Mouse (Mus musculus) adrenal gland, adult 8-10 months (tissue): ENCODE results near the gene Rgs9. TPM values are rescaled to one million over a fixed set of nuclear protein-coding genes. Genes with fewer than 3 reads are reported as not detected.
"Not testable (repeated sequence)": the region's sequence is repeated elsewhere in the genome, so short reads cannot be mapped to it uniquely, and the experiment has no call there.

Experiments used
- DNase-seq: peaks from one replicate; pipeline ENCODE4 v3.0.0; 2022
- total RNA-seq, 4 experiments: library from RNA; stranded (reverse); gene quantifications; 2 replicates each; pipeline ENCODE4 v1.2.4; 2022

Gene Rgs9
- total RNA-seq, 4 experiments from 2014 or later = 4.9 to 9.8 (median 7.4) TPM

GRCm38 (mm10) chr11:109305680-109306079 lies 7.8 kb upstream of the Rgs9 start:
- no peak for DNase-seq

- DNase-seq = peak; percentile 31
These were observed 4.4 kb upstream of the Rgs9 start for GRCm38 (mm10) chr11:109302338-109302737.

GRCm38 (mm10) chr11:109297031-109297430 lies 898 bp downstream of the Rgs9 start:
- no peak for DNase-seq

- no peak for DNase-seq
These were observed 5.9 kb downstream of the Rgs9 start for GRCm38 (mm10) chr11:109292056-109292455.

- not testable (repeated sequence) for DNase-seq
These were observed 8.6 kb downstream of the Rgs9 start for GRCm38 (mm10) chr11:109289378-109289777.

GRCm38 (mm10) chr11:109284811-109285210 lies 13.1 kb downstream of the Rgs9 start:
- DNase-seq = no peak

- DNase-seq = no peak
These were observed 19.7 kb downstream of the Rgs9 start for GRCm38 (mm10) chr11:109278186-109278585.

GRCm38 (mm10) chr11:109271399-109271798 lies 26.5 kb downstream of the Rgs9 start:
- DNase-seq = no peak

GRCm38 (mm10) chr11:109270366-109270765 lies 27.6 kb downstream of the Rgs9 start:
- no peak for DNase-seq

- no peak for DNase-seq
These were observed 28.1 kb downstream of the Rgs9 start for GRCm38 (mm10) chr11:109269662-109270341.

- DNase-seq = no peak
These were observed 28.7 kb downstream of the Rgs9 start for GRCm38 (mm10) chr11:109269283-109269661.

- no peak for DNase-seq
These were observed 31.6 kb downstream of the Rgs9 start for GRCm38 (mm10) chr11:109266161-109266910.

GRCm38 (mm10) chr11:109264159-109264768 lies 33.7 kb downstream of the Rgs9 start:
- no peak for DNase-seq

GRCm38 (mm10) chr11:109260561-109260960 lies 37.4 kb downstream of the Rgs9 start:
- no peak for DNase-seq

- peak; percentile 32 for DNase-seq
These were observed 38.7 kb downstream of the Rgs9 start for GRCm38 (mm10) chr11:109258941-109259910.

GRCm38 (mm10) chr11:109257824-109258223 lies 40.1 kb downstream of the Rgs9 start:
- DNase-seq = no peak

GRCm38 (mm10) chr11:109255022-109255421 lies 42.9 kb downstream of the Rgs9 start:
- no peak for DNase-seq

- no peak for DNase-seq
These were observed 45.4 kb downstream of the Rgs9 start for GRCm38 (mm10) chr11:109252483-109252882.

GRCm38 (mm10) chr11:109250566-109250965 lies 47.4 kb downstream of the Rgs9 start:
- no peak for DNase-seq

- no peak for DNase-seq
These were observed 51.0 kb downstream of the Rgs9 start for GRCm38 (mm10) chr11:109246920-109247319.

GRCm38 (mm10) chr11:109244635-109245360 lies 53.1 kb downstream of the Rgs9 start:
- DNase-seq = no peak

- no peak for DNase-seq
These were observed 57.8 kb downstream of the Rgs9 start for GRCm38 (mm10) chr11:109240126-109240525.
